Mouse (Mus musculus) heart, adult 9 months (tissue): ENCODE results near the gene Cracr2b.
"Not testable (repeated sequence)": the region's sequence is repeated elsewhere in the genome, so short reads cannot be mapped to it uniquely, and the experiment has no call there.

Experiments used
- DNase-seq, 2 experiments: peaks; one replicate each; pipeline ENCODE4 v3.0.0; 2022; ENCODE audit warnings: low spot score in 2 of 2

The Cracr2b gene

DNA sequence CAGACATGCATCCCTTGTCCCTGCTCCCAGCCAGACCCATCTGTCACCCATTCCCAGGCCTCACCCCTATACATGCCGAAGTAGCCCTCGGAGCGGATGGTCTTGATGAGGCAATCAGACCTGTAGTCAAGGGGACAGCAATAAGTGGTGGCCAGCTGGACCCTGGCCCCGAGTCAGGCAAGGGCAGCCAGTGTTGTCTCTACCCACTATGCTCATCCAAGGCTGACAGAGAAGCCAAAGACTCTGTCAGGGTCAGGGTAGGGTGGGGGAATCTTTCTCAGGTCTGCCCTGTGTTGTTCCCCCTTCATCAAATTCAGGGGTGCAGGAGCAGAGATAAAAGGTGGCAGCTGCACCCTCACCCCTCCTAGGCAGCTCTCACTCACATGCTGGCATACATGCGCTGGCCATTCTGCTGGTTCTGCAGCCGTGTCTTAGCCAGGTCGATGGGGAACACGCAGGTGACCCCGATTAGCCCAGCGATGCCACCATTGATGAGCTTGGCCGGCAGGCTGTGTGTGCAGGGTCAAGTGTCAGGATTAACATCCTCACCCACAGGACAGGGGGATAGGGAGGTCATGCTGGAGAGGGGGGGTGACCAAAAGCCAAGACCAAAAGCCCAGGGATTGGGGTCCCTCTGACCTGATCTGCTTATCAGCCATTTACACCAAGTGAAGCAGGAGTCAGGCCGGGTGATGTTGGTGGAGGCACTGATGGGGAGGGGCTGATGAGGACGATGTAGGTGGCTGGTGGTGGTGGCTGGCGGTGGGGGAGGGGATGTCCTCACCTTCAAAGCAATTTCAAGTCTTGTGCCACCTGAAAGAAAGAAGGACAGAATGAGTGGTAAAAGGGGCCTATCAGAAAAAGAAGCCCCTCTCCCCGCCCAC lies 27.1 kb upstream of the Cracr2b start:
- no peak for DNase-seq

GRCm38 (mm10) chr7:141434464-141434863 lies 26.4 kb upstream of the Cracr2b start:
- no peak for DNase-seq

GRCm38 (mm10) chr7:141435129-141435855 lies 25.6 kb upstream of the Cracr2b start:
- peak; percentile 71 to 75 for DNase-seq

GRCm38 (mm10) chr7:141435856-141436522 lies 24.9 kb upstream of the Cracr2b start:
- no peak for DNase-seq

DNA sequence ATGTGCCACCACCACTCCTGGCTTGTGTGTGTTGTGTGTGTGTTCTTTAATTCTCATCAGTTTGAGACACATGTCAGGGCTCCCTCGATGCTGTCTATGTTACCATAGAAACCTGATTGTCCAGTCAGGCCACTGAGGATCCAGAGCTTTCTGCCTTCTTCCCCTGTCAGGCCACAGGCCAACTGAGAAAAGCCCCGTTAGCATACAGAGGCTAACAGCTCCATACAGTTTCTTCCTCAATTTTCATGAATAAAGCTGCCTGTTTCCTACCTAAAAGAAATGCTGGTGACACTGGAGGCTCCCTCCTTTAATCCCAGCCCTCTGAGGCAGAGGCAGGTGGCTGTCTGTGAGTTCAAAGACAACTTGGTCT lies 24.4 kb upstream of the Cracr2b start:
- no peak for DNase-seq

GRCm38 (mm10) chr7:141437178-141438120 lies 23.4 kb upstream of the Cracr2b start, which contains the start of gene Slc25a22:
TSS of gene Slc25a22 (minus strand) at chr7:141437892.
- DNase-seq = peak; percentile 77 to 84

DNA sequence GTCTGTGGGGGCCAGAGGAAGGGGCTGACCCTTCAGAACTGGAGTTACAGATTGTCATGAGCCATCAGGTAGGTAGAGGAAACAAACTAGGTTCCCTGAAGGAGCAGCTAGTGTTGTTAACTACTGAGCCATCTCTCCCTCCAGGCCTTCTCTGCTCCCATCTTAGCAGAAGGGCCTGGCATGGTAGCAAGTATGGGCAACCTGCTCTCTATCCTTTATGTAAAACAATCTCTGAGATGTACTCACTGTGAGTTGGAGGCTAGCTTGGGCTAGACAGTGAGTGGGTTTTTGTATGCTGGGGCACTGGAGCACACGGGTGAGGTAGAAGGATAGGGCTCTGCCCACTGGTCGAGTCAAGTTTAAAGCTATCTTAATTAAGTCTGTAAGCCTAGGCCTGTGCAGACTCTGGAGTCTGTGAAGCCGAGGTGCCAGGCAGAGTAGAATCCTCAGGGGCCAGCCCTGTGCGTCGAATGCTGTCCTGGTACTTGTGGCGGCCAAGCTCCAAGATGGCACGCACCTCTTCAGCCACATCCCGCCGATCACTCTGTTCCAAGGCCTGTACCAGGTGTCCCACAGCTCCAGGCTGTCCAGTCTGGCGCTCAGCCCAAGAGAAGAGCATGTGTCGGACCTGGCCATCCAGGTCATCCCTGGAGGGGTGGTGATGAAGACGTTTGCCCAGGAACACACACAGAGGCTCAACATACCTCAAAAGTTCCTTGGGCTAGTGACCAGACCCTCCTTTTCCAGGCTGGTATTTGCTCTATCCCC lies 22.5 kb upstream of the Cracr2b start:
- DNase-seq = no peak

- no peak for DNase-seq
Observed at GRCm38 (mm10) chr7:141439140-141439679, 21.7 kb upstream of the Cracr2b start.

- DNase-seq = no peak
Observed at GRCm38 (mm10) chr7:141439811-141440210, 21.1 kb upstream of the Cracr2b start.

- peak in 1 of 2 experiments; percentile 28 for DNase-seq
Observed at GRCm38 (mm10) chr7:141440613-141441012, 20.3 kb upstream of the Cracr2b start.

DNA sequence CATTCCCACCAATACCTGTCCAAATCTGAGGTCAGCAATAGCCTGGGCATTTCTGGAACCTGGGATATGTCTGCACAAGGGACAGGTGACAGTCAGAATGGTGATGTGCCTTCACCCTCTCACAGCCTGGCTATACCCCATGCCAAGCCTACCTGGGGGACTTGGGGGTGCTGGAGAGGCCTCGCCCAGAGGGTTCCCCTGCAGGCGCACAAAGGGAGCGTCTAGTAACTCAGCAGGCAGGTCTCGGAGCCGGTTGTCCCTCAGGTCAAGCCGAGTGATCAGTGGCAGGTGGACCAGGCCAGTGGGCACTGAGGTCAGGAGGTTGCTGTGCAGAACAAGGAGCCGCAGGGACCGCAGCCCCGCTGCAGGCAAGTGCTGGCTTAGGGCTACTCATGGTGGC lies 19.4 kb upstream of the Cracr2b start:
- no peak for DNase-seq

GRCm38 (mm10) chr7:141442199-141442598 lies 18.7 kb upstream of the Cracr2b start:
- DNase-seq = no peak

DNA sequence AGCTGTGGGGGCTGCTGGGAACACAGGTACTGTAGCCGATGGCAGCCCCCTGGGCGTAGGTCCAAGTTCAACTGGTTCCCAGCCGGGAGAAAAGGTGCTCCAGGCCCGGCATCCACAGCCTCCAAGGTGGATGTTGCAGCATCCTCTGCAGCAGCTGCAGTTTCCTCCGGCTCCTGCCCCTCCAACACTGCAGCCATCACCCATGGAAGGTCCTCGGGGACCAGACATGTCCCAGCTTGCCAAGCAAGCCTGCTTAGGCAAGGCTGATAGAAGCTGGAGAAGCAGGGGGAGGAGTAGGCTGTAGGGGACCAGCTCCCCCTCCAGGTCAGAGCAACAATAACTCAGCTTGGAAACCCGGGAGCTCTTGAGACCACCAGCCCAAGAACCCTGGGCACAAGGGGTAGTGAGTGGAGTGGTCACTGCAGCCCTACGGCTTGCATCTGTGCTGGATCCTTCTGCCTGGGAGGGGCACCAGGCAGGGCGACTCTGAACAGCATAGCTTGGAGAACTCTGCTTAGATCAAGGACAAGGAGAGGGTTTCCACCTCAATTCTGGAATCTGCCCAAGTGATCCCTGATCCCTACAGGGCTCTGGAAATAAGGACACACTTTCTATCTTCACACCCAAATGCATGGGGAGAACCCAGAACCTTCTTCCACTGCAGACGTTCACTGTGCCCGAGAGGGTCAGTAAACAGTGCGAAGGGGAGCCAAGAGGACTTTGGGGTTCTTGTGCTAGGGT lies 17.6 kb upstream of the Cracr2b start:
- peak in 1 of 2 experiments; percentile 18 for DNase-seq

- peak in 1 of 2 experiments; percentile 57 for DNase-seq
Observed at GRCm38 (mm10) chr7:141443828-141444237, 17.1 kb upstream of the Cracr2b start, which contains the start of gene Pidd1. TSS of gene Pidd1 (minus strand) at chr7:141444025.

DNA sequence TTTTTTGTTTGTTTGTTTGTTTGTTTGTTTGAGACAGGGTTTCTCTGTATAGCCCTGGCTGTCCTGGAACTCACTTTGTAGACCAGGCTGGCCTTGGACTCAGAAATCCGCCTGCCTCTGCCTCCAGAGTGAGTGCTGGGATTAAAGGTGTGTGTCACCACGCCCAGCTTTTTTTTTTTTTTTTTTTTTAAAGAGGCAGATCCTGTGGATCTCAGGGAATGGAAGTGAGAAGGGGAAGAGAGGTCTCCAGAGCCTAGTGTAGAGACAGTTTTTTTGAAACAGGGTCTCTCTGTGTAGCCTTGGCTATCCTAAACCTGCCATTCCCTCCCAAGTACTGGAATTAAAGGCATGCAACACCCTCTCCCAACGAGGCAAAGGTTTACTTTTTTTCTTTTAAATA lies 14.5 kb upstream of the Cracr2b start:
- not testable (repeated sequence) for DNase-seq

DNA sequence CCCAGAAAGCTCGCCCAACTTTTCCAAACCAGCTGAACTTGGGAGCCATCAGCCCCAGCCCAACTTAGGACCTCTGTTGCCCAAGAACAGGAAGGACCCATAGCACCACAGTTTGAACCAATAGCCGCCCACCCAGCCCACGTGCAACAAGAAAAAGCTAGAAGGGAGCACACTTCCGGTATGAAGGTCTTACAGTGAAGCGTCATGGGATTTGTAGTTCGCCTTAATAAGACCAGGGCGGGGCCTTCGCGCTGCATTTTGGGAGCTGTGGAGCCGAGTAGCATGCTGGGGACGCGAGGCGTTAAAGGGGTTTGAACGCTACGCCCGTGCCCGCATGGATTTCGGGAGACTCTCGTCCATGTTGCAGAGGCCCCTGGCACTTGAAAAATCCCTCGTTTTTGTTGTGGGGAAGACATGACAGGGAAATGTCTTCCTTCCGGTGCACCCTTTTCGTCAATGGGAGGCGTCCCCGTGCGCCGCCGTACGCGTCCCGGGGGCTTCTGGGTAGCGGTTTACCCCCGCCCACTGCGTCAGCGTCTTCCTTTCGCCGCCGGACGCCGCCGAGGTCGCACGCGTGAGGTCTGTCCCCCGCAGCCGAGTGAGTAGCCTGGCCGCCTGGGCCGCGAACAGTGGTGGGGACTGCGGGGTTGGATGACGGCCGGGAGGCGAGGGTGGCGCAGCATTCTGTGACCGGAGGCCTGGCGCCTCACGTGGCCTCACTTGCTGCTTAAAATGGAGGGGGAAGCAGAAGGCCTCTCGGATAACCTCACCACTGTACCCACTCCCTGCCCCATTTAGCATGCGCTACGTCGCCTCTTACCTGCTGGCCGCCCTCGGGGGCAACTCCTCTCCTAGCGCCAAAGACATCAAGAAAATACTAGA lies 13.5 kb upstream of the Cracr2b start, which contains the start of gene Rplp2:
TSS of gene Rplp2 (plus strand) at position 261 of the 882 bp plus-strand sequence.
- peak; percentile 92 to 96 for DNase-seq

DNA sequence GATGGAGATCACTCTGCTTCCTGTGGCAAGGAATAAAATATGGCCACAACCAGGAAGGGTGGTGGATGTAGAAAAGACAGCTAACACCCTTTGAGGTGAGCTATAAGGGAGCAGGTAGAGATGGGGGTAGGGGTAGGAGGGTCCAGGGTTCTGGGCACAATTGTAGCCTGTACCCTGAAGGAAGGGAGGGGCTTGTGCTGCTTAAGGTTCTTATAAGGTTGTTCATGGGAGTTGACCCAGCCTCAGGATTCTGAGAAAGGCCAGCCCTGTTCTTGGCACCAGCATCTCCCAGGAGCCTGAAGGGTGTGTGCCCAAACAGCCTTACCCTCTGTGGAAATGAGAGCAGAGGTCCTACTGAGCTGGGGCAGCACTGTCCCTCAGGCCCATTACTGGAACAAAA lies 9.0 kb upstream of the Cracr2b start:
- no peak for DNase-seq

- no peak for DNase-seq
Observed at GRCm38 (mm10) chr7:141453636-141454035, 7.3 kb upstream of the Cracr2b start.
